Mouse (Mus musculus): ENCODE measurements around the gene Lgals12. TPM values are rescaled to one million over a fixed set of nuclear protein-coding genes. Genes with fewer than 3 reads are reported as not detected.

The Lgals12 gene
- polyA plus RNA-seq, 1 experiment = 93.6 TPM

GRCm38 (mm10) chr19:7563676-7564075, 43.3 kb downstream of the Lgals12 start:
- Histone ChIP-seq H3K4me3 (ENCODE audit: insufficient read depth, low read depth, low read length) (no peak overlapping the region), H3K27ac (replicated peaks; ENCODE audit: low read depth, low read length) (no peak overlapping the region)

GRCm38 (mm10) chr19:7562601-7563129, 44.3 kb downstream of the Lgals12 start:
- peak overlapping the region; percentile 28 for H3K4me3 ChIP-seq (ENCODE audit: insufficient read depth, low read depth, low read length)
- H3K27ac ChIP-seq (replicated peaks; ENCODE audit: low read depth, low read length) = peak overlapping the region; percentile 57
- peaks cover 29% of the 10 kb centered on the region for H3K4me1 ChIP-seq (ENCODE audit: control insufficient read depth, insufficient read depth, insufficient read length, low read length)

More at GRCm38 (mm10) chr19:7563676-7564075, 43.3 kb downstream of the Lgals12 start:
- H3K4me1 ChIP-seq (ENCODE audit: control insufficient read depth, insufficient read depth, insufficient read length, low read length) = peaks cover 36% of the 10 kb centered on the region

- H3K4me1 ChIP-seq (ENCODE audit: control insufficient read depth, insufficient read depth, insufficient read length, low read length) = peaks cover 23% of the 10 kb centered on the region
- no peak overlapping the region for H3K4me3 ChIP-seq (ENCODE audit: insufficient read depth, low read depth, low read length)
- H3K27ac ChIP-seq (replicated peaks; ENCODE audit: low read depth, low read length) = no peak overlapping the region
Observed at GRCm38 (mm10) chr19:7561456-7561855, 45.5 kb downstream of the Lgals12 start.

- Histone ChIP-seq H3K27ac (replicated peaks; ENCODE audit: low read depth, low read length) (peak overlapping the region; percentile 13; the same call in 1 of the 2 replicates), H3K4me3 (ENCODE audit: insufficient read depth, low read depth, low read length) (peak overlapping the region; percentile 86; the same call in 1 of the 2 replicates), H3K4me1 (ENCODE audit: control insufficient read depth, insufficient read depth, insufficient read length, low read length) (peaks cover 18% of the 10 kb centered on the region)
Observed at GRCm38 (mm10) chr19:7559986-7560385, 47.0 kb downstream of the Lgals12 start.

- Histone ChIP-seq H3K4me1 (ENCODE audit: control insufficient read depth, insufficient read depth, insufficient read length, low read length) (peaks cover 18% of the 10 kb centered on the region), H3K4me3 (ENCODE audit: insufficient read depth, low read depth, low read length) (peak overlapping the region; percentile 86), H3K27ac (replicated peaks; ENCODE audit: low read depth, low read length) (peak overlapping the region; percentile 46)
Observed at GRCm38 (mm10) chr19:7558675-7559074, 48.3 kb downstream of the Lgals12 start.

- Histone ChIP-seq H3K4me1 (ENCODE audit: control insufficient read depth, insufficient read depth, insufficient read length, low read length) (peaks cover 12% of the 10 kb centered on the region), H3K4me3 (ENCODE audit: insufficient read depth, low read depth, low read length) (peak overlapping the region; percentile 86), H3K27ac (replicated peaks; ENCODE audit: low read depth, low read length) (peak overlapping the region; percentile 46)
Observed at GRCm38 (mm10) chr19:7557844-7558243, 49.1 kb downstream of the Lgals12 start.

- Histone ChIP-seq H3K4me3 (ENCODE audit: insufficient read depth, low read depth, low read length) (peak within 1 kb of the TSS; percentile 86), H3K4me1 (ENCODE audit: control insufficient read depth, insufficient read depth, insufficient read length, low read length) (peaks cover 10% of the 10 kb centered on the region), H3K27ac (replicated peaks; ENCODE audit: low read depth, low read length) (peak within 1 kb of the TSS; percentile 46)
Observed at GRCm38 (mm10) chr19:7557328-7557822, 49.6 kb downstream of the Lgals12 start, which contains the start of gene Pla2g16. Gene Pla2g16, plus strand, starts transcription at chr19:7557459.

GRCm38 (mm10) chr19:7556641-7557040, 50.4 kb downstream of the Lgals12 start:
- Histone ChIP-seq H3K4me1 (ENCODE audit: control insufficient read depth, insufficient read depth, insufficient read length, low read length) (peaks cover 5% of the 10 kb centered on the region), H3K27ac (replicated peaks; ENCODE audit: low read depth, low read length) (no peak overlapping the region), H3K4me3 (ENCODE audit: insufficient read depth, low read depth, low read length) (no peak overlapping the region)

GRCm38 (mm10) chr19:7554881-7555280, 52.1 kb downstream of the Lgals12 start:
- no peak overlapping the region for H3K27ac ChIP-seq (replicated peaks; ENCODE audit: low read depth, low read length)
- no peak overlapping the region for H3K4me3 ChIP-seq (ENCODE audit: insufficient read depth, low read depth, low read length)
- no peaks in the 10 kb centered on the region; the same call in none of the 2 replicates for H3K4me1 ChIP-seq (ENCODE audit: control insufficient read depth, insufficient read depth, insufficient read length, low read length)

GRCm38 (mm10) chr19:7553441-7553840, 53.6 kb downstream of the Lgals12 start:
- H3K27ac ChIP-seq (replicated peaks; ENCODE audit: low read depth, low read length) = no peak overlapping the region

GRCm38 (mm10) chr19:7552301-7552673, 54.7 kb downstream of the Lgals12 start:
- Histone ChIP-seq H3K4me3 (ENCODE audit: insufficient read depth, low read depth, low read length) (no peak overlapping the region), H3K27ac (replicated peaks; ENCODE audit: low read depth, low read length) (peak overlapping the region; percentile 88), H3K4me1 (ENCODE audit: control insufficient read depth, insufficient read depth, insufficient read length, low read length) (no peaks in the 10 kb centered on the region)

More at GRCm38 (mm10) chr19:7553441-7553840, 53.6 kb downstream of the Lgals12 start:
- Histone ChIP-seq H3K4me3 (ENCODE audit: insufficient read depth, low read depth, low read length) (no peak overlapping the region), H3K4me1 (ENCODE audit: control insufficient read depth, insufficient read depth, insufficient read length, low read length) (no peaks in the 10 kb centered on the region)

- no peak overlapping the region for H3K4me3 ChIP-seq (ENCODE audit: insufficient read depth, low read depth, low read length)
- H3K4me1 ChIP-seq (ENCODE audit: control insufficient read depth, insufficient read depth, insufficient read length, low read length) = no peaks in the 10 kb centered on the region
- peak overlapping the region; percentile 88 for H3K27ac ChIP-seq (replicated peaks; ENCODE audit: low read depth, low read length)
Observed at GRCm38 (mm10) chr19:7551550-7552300, 55.3 kb downstream of the Lgals12 start.

- Histone ChIP-seq H3K4me3 (ENCODE audit: insufficient read depth, low read depth, low read length) (no peak overlapping the region), H3K4me1 (ENCODE audit: control insufficient read depth, insufficient read depth, insufficient read length, low read length) (no peaks in the 10 kb centered on the region), H3K27ac (replicated peaks; ENCODE audit: low read depth, low read length) (no peak overlapping the region)
Observed at GRCm38 (mm10) chr19:7548924-7549323, 58.1 kb downstream of the Lgals12 start.

All from brown adipose tissue, adult 24 weeks (tissue).